In genomic region chr4:81506306-81506705, GRCm38 (mm10) we compare ENCODE assay signal across 17 mouse cellular contexts.
"Had no signal": no experiment of that assay in that cellular context is flagged by ENCODE, and none has a peak within 500 bp of the region (broad histone marks: within the 10 kb centered on the region; RNA-seq: fewer than 3 reads in every experiment).

No protein-coding gene starts in this region.

- H3K27ac ChIP-seq: lung, embryonic 15.5 days; macrophage; midbrain, embryonic 13.5 days; midbrain, embryonic 15.5 days; neural tube, embryonic 12.5 days; stomach, embryonic 15.5 days; stomach, postnatal 0 days had no signal

- H3K4me1 ChIP-seq: lung, embryonic 15.5 days; megakaryocyte, embryonic 14.5 days; midbrain, embryonic 13.5 days; midbrain, embryonic 15.5 days; neural tube, embryonic 12.5 days; stomach, embryonic 15.5 days had no signal

- H3K4me2 ChIP-seq: lung, embryonic 15.5 days; midbrain, embryonic 11.5 days; midbrain, embryonic 13.5 days; midbrain, embryonic 15.5 days; neural tube, embryonic 12.5 days; stomach, embryonic 15.5 days had no signal

- H3K27me3 ChIP-seq: lung, embryonic 15.5 days; megakaryocyte, embryonic 14.5 days; midbrain, embryonic 13.5 days; midbrain, embryonic 15.5 days; neural tube, embryonic 12.5 days; stomach, embryonic 15.5 days had no signal

- H3K9me3 ChIP-seq: lung, embryonic 15.5 days; megakaryocyte, embryonic 14.5 days; midbrain, embryonic 13.5 days; midbrain, embryonic 15.5 days; neural tube, embryonic 12.5 days; stomach, embryonic 15.5 days had no signal

- H3K9ac ChIP-seq: lung, embryonic 15.5 days; midbrain, embryonic 13.5 days; midbrain, embryonic 15.5 days; neural tube, embryonic 12.5 days; stomach, embryonic 15.5 days had no signal

- DNase-seq: lung, adult 2 months; lung, postnatal 14 days; lung, postnatal 36 days; right cerebral cortex, postnatal 14 days; thymus, adult 2 months; thymus, postnatal 25 days; thymus, postnatal 4 days had no signal

- H3K4me3 ChIP-seq: lung, embryonic 15.5 days; megakaryocyte, embryonic 14.5 days; midbrain, embryonic 13.5 days; midbrain, embryonic 15.5 days; neural tube, embryonic 12.5 days; stomach, embryonic 15.5 days had no signal

- ATAC-seq: lung, postnatal 0 days; midbrain, embryonic 13.5 days; midbrain, embryonic 15.5 days had no signal

- H3K36me3 ChIP-seq: lung, embryonic 15.5 days; midbrain, embryonic 13.5 days; midbrain, embryonic 15.5 days; neural tube, embryonic 12.5 days; stomach, embryonic 15.5 days had no signal
